Mouse (Mus musculus): ENCODE data around the gene Atrnl1.

GRCm38 (mm10) chr19:58075252-58075651 lies 464.4 kb downstream of the Atrnl1 start:
- TF ChIP-seq CTCF (IDR thresholded peaks at IDR 0.05; ENCODE audit: extremely low read depth, insufficient read depth, low read length) (no peak), POLR2A (IDR thresholded peaks at IDR 0.05; ENCODE audit: extremely low read depth, insufficient read depth, low read length) (no peak)
